ENCODE assay signal across 9 mouse cellular contexts in the genomic region with DNA sequence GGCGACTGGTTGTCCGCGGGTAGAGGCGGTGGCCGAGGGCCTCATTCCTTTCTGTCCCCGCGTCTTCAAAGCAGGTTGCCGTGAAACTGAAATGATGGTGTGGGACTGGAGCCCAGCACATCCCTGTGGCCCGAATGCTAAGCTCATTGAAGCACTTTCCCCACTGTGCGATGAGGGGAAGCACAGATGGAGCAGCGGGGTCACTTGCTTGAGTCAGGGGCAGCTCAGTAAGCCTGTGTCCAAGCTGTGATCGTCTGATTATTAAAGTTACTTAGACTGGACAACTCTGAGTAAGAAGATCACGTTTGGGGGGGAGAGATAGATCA. TPM values are rescaled to one million over a fixed set of nuclear protein-coding genes. Genes with fewer than 3 reads are reported as not detected.
DNase-seq lines count a peak whose midpoint lies in the region; ATAC-seq and TF ChIP-seq lines count a peak whose summit lies in the region.
"Had no signal": no experiment of that assay in that cellular context is flagged by ENCODE, and none has a peak within 500 bp of the region (broad histone marks: within the 10 kb centered on the region; RNA-seq: fewer than 3 reads in every experiment).

No protein-coding gene starts in this region.

- 0% methylated on average over 13 of the region's 13 CpGs for WGBS in kidney, adult 2 months
- WGBS in hindbrain, embryonic 11.5 days = 1% methylated on average over 12 of the region's 13 CpGs
- WGBS in midbrain, embryonic 11.5 days = 0% methylated on average over 13 of the region's 13 CpGs

- no peaks in the 10 kb centered on the region; the same call in 1 of the 2 replicates for H3K4me1 ChIP-seq in kidney, adult 2 months (ENCODE audit: control insufficient read depth, insufficient read depth, low read length)
- H3K4me1 ChIP-seq in hindbrain, embryonic 11.5 days (replicated peaks; ENCODE audit: control insufficient read depth, insufficient read depth, low read length) = peaks cover 6% of the 10 kb centered on the region; the same call in 1 of the 2 replicates
- H3K4me1 ChIP-seq in midbrain, embryonic 11.5 days (ENCODE audit: control insufficient read depth, insufficient read depth, low read length) = peaks cover 19% of the 10 kb centered on the region

- H3K27me3 ChIP-seq in kidney, adult 2 months (replicated peaks; ENCODE audit: control insufficient read depth, insufficient read depth, low read length) = no peaks in the 10 kb centered on the region
- H3K27me3 ChIP-seq in hindbrain, embryonic 11.5 days (ENCODE audit: control insufficient read depth, insufficient read depth, low read length) = no peaks in the 10 kb centered on the region
- H3K27me3 ChIP-seq in midbrain, embryonic 11.5 days (ENCODE audit: control insufficient read depth, insufficient read depth, low read length) = no peaks in the 10 kb centered on the region
- H3K27me3 ChIP-seq: Patski had no signal

- peak overlapping the region; percentile 69 for H3K9ac ChIP-seq in hindbrain, embryonic 11.5 days (ENCODE audit: low read depth, low read length)
- H3K9ac ChIP-seq in midbrain, embryonic 11.5 days (ENCODE audit: low read length) = peak overlapping the region; percentile 72

- H3K4me3 ChIP-seq in kidney, adult 2 months (ENCODE audit: insufficient read depth, low read depth, low read length) = peak overlapping the region; percentile 62
- peak overlapping the region; percentile 38 for H3K4me3 ChIP-seq in hindbrain, embryonic 11.5 days (ENCODE audit: low read depth, low read length)
- H3K4me3 ChIP-seq in midbrain, embryonic 11.5 days (ENCODE audit: low read depth, low read length) = peak overlapping the region; percentile 54

- DNase-seq in kidney, adult 2 months = no peak
- DNase-seq in kidney, postnatal 10 days = no peak
- DNase-seq in hindbrain, embryonic 11.5 days (ENCODE audit: low spot score) = no peak
- no peak for DNase-seq in midbrain, embryonic 11.5 days (ENCODE audit: low spot score, missing footprints)
- no peak for DNase-seq in frontal cortex, postnatal 25 days (ENCODE audit: low spot score in 2 of 2)
- no peak for DNase-seq in cerebellum, postnatal 25 days
- DNase-seq in adrenal gland, postnatal 14 days = no peak

- H3K4me2 ChIP-seq in hindbrain, embryonic 11.5 days (replicated peaks; ENCODE audit: low read depth, low read length) = peak overlapping the region; percentile 69
- peak overlapping the region; percentile 91 for H3K4me2 ChIP-seq in midbrain, embryonic 11.5 days

- H3K36me3 ChIP-seq in kidney, adult 2 months (ENCODE audit: control insufficient read depth, insufficient read depth, low read length) = no peaks in the 10 kb centered on the region
- no peaks in the 10 kb centered on the region for H3K36me3 ChIP-seq in hindbrain, embryonic 11.5 days (ENCODE audit: control insufficient read depth, insufficient read depth, low read length)
- no peaks in the 10 kb centered on the region for H3K36me3 ChIP-seq in midbrain, embryonic 11.5 days (ENCODE audit: control insufficient read depth, insufficient read depth, low read length)

- no peak for TF ChIP-seq POLR2A in kidney, adult 2 months (IDR thresholded peaks at IDR 0.05; ENCODE audit: low read depth, low read length)

- ATAC-seq in activated CD4-positive, CD25-positive, alpha-beta regulatory T cell, adult 4 months = peak; percentile 34
- ATAC-seq in hindbrain, embryonic 11.5 days (ENCODE audit: low FRiP score) = no peak; the same call in 1 of the 2 replicates
- ATAC-seq in midbrain, embryonic 11.5 days (ENCODE audit: low FRiP score) = no peak; the same call in 1 of the 2 replicates

- TF ChIP-seq CTCF in kidney, adult 2 months (conservative IDR thresholded peaks at IDR 0.05; ENCODE audit: insufficient read depth, insufficient read length, low read depth, low read length) = no peak

- H3K9me3 ChIP-seq in hindbrain, embryonic 11.5 days (ENCODE audit: control insufficient read depth, low read length) = no peaks in the 10 kb centered on the region
- no peaks in the 10 kb centered on the region for H3K9me3 ChIP-seq in midbrain, embryonic 11.5 days (ENCODE audit: control insufficient read depth, low read length)

- no peak overlapping the region for H3K27ac ChIP-seq in kidney, adult 2 months (ENCODE audit: insufficient read depth, low read depth, low read length)
- H3K27ac ChIP-seq in hindbrain, embryonic 11.5 days (ENCODE audit: low read depth, low read length) = no peak overlapping the region
- H3K27ac ChIP-seq in midbrain, embryonic 11.5 days (ENCODE audit: low read depth, low read length) = no peak overlapping the region

RNA-seq across cellular contexts. Expression of a gene that starts 0.3 kb away (rescaled TPM):
- polyA plus RNA-seq in kidney, adult 2 months (2012; rRNA removed) = 41.7 and 55.7 TPM in 2 replicates
- 100 to 1,000 TPM in 1 of 2 experiments, 10 to 100 TPM in 1; 98.5 to 118 TPM for polyA plus RNA-seq in activated CD4-positive, CD25-positive, alpha-beta regulatory T cell, adult 4 months (2017; shearing (Covaris generic))
- polyA plus RNA-seq in hindbrain, embryonic 11.5 days (2014; fragmentation: Nextera tagmentation; extraction: Ambion mirVana) = 17.1 and 19.0 TPM in 2 replicates
- 14.8 and 20.2 TPM in 2 replicates for polyA plus RNA-seq in midbrain, embryonic 11.5 days (2014; fragmentation: Nextera tagmentation; extraction: Ambion mirVana)
- 10.9 and 19.7 TPM in 2 replicates for total RNA-seq in adrenal gland, postnatal 14 days (2021)

RNA-seq across cellular contexts. Expression of a gene that starts 9.6 kb away (rescaled TPM):
- polyA plus RNA-seq in kidney, adult 2 months (2012; rRNA removed) = 37.4 and 38.9 TPM in 2 replicates
- 10 to 100 TPM; 48.0 to 73.5 TPM for polyA plus RNA-seq in activated CD4-positive, CD25-positive, alpha-beta regulatory T cell, adult 4 months (2017; shearing (Covaris generic))
- 305 and 319 TPM in 2 replicates for polyA plus RNA-seq in hindbrain, embryonic 11.5 days (2014; fragmentation: Nextera tagmentation; extraction: Ambion mirVana)
- 354 and 406 TPM in 2 replicates for polyA plus RNA-seq in midbrain, embryonic 11.5 days (2014; fragmentation: Nextera tagmentation; extraction: Ambion mirVana)
- total RNA-seq in adrenal gland, postnatal 14 days (2021) = 17.4 and 27.0 TPM in 2 replicates

RNA-seq across cellular contexts. Expression of a gene that starts 44.7 kb away (rescaled TPM):
- polyA plus RNA-seq in kidney, adult 2 months (2012; rRNA removed) = 0.02 and 0.03 TPM in 2 replicates
- under 1 TPM in 1 of 2 experiments, not detected in 1; 0.18 TPM for polyA plus RNA-seq in activated CD4-positive, CD25-positive, alpha-beta regulatory T cell, adult 4 months (2017; shearing (Covaris generic))
- polyA plus RNA-seq in hindbrain, embryonic 11.5 days (2014; fragmentation: Nextera tagmentation; extraction: Ambion mirVana) = 2.5 and 3.6 TPM in 2 replicates
- 3.5 and 3.6 TPM in 2 replicates for polyA plus RNA-seq in midbrain, embryonic 11.5 days (2014; fragmentation: Nextera tagmentation; extraction: Ambion mirVana)
- 3.9 and 4.5 TPM in 2 replicates for total RNA-seq in adrenal gland, postnatal 14 days (2021)

RNA-seq across cellular contexts. Expression of a gene that starts 57.4 kb away (rescaled TPM):
- 61.4 and 69.9 TPM in 2 replicates for polyA plus RNA-seq in kidney, adult 2 months (2012; rRNA removed)
- polyA plus RNA-seq in activated CD4-positive, CD25-positive, alpha-beta regulatory T cell, adult 4 months (2017; shearing (Covaris generic)) = 10 to 100 TPM; 34.7 to 38.1 TPM
- polyA plus RNA-seq in hindbrain, embryonic 11.5 days (2014; fragmentation: Nextera tagmentation; extraction: Ambion mirVana) = 53.3 and 61.2 TPM in 2 replicates
- 44.5 and 46.0 TPM in 2 replicates for polyA plus RNA-seq in midbrain, embryonic 11.5 days (2014; fragmentation: Nextera tagmentation; extraction: Ambion mirVana)
- 162 and 173 TPM in 2 replicates for total RNA-seq in adrenal gland, postnatal 14 days (2021)
